Comparison of ENCODE assay signal across 14 mouse cellular contexts in genomic region chr14:22329191-22329590, GRCm38 (mm10).
"Had no signal": no experiment of that assay in that cellular context is flagged by ENCODE, and none has a peak within 500 bp of the region (broad histone marks: within the 10 kb centered on the region; RNA-seq: fewer than 3 reads in every experiment).

No protein-coding gene starts in this region.

- H3K9ac ChIP-seq: liver, embryonic 15.5 days; neural tube, embryonic 12.5 days; stomach, embryonic 15.5 days had no signal

- H3K9me3 ChIP-seq: limb, embryonic 10.5 days; liver, embryonic 15.5 days; neural tube, embryonic 12.5 days; stomach, embryonic 15.5 days had no signal

- H3K4me3 ChIP-seq: left cerebral cortex, adult 2 months; limb, embryonic 10.5 days; liver, embryonic 15.5 days; neural tube, embryonic 12.5 days; stomach, embryonic 15.5 days had no signal

- H3K27ac ChIP-seq: limb, embryonic 10.5 days; liver, embryonic 15.5 days; neural tube, embryonic 12.5 days; stomach, embryonic 15.5 days had no signal

- ATAC-seq: lung, postnatal 0 days had no signal

- H3K36me3 ChIP-seq: limb, embryonic 10.5 days; liver, embryonic 15.5 days; neural tube, embryonic 12.5 days; stomach, embryonic 15.5 days had no signal

- H3K4me1 ChIP-seq: liver, embryonic 15.5 days; neural tube, embryonic 12.5 days had no signal

- DNase-seq: lung, adult 2 months; lung, postnatal 36 days; midbrain, embryonic 14.5 days; retina, postnatal 1 day; right cerebral cortex, postnatal 4 days; thymus, adult 2 months; thymus, postnatal 25 days had no signal

- H3K4me2 ChIP-seq: liver, embryonic 11.5 days; liver, embryonic 15.5 days; neural tube, embryonic 12.5 days; stomach, embryonic 15.5 days had no signal

- H3K27me3 ChIP-seq: liver, embryonic 15.5 days; neural tube, embryonic 12.5 days; stomach, embryonic 15.5 days had no signal
